Mouse (Mus musculus) cortical plate, adult 2 months (tissue): ENCODE data around the gene Tmeff2.

Experiments used
- CTCF ChIP-seq: fragments of 200-500 bp; IDR thresholded peaks from 2 replicates; pipeline ENCODE4 v1.5.1; 2011; ENCODE audit warnings: mild to moderate bottlenecking, control low read depth, low read length; ENCODE audit not compliant: insufficient read depth; ENCODE audit errors: extremely low read depth
- POLR2A ChIP-seq: fragments of 200-500 bp; IDR thresholded peaks from 2 replicates; pipeline ENCODE4 v1.6.1; 2011; ENCODE audit warnings: mild to moderate bottlenecking, low read length, control low read depth; ENCODE audit not compliant: insufficient read depth; ENCODE audit errors: extremely low read depth

DNA sequence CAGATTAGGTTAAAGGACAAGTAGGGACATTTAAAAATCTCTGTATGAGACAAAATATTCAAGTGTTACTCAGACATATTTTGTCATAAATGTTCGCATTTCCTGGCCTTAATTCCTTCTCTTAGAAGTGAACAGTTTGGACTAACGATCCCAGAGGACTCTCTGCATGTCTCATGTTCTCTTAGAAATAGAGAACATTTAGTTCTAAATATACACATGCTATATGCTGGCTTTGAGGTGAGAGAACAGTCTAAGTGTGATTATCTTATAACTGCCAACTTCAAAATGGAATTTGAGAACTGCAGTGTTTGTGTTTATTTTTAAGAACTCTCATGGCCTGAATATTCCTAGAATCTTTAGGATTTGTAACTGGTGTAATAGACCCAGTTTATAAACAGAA is 69.2 kb downstream of the Tmeff2 start:
- TF ChIP-seq CTCF, result no peak
- TF ChIP-seq POLR2A, result no peak
